Mouse (Mus musculus) liver, embryonic 14.5 days (tissue): ENCODE measurements at regions not wholly inside any gene's neighbourhood (a gene's known extent, or its start where the extent isn't known, plus 50 kb on each side); places are given as distances from the start of the nearest gene placed in this dataset.

Experiments
- CTCF ChIP-seq: IDR thresholded peaks from 2 replicates; pipeline ENCODE4 v1.5.1; 2016; ENCODE audit warnings: antibody characterized with exemption, low read depth, control low read depth
- EP300 ChIP-seq: IDR thresholded peaks from 2 replicates; pipeline ENCODE4 v1.6.1; 2016; ENCODE audit warnings: antibody characterized with exemption, low read depth

GRCm38 (mm10) chr14:99631092-99631491 lies 332.6 kb downstream of the Klf5 start:
- TF ChIP-seq EP300 (no peak), CTCF (no peak)
